Mouse (Mus musculus) testis, adult 2 months (tissue): ENCODE measurements around the gene Fam189a1. TPM values are rescaled to one million over a fixed set of nuclear protein-coding genes. Genes with fewer than 3 reads are reported as not detected.
A peak's percentile ranks its signal among the peaks of the same experiment; 100 is the strongest.

Experiments
- H3K27ac ChIP-seq: fragments of 200-500 bp; 2 replicates; pipeline ENCODE4 v1.5.1; 2012; ENCODE audit warnings: low read depth, low read length; ENCODE audit not compliant: control insufficient read depth, insufficient read depth
- H3K27me3 ChIP-seq: fragments of 200-500 bp; 2 replicates; pipeline ENCODE4 v1.6.1; 2012; ENCODE audit warnings: mild to moderate bottlenecking, low read length, moderate library complexity; ENCODE audit not compliant: control insufficient read depth, insufficient read depth
- H3K36me3 ChIP-seq: fragments of 200-500 bp; 2 replicates; pipeline ENCODE4 v1.6.1; 2012; ENCODE audit warnings: mild to moderate bottlenecking, low read length; ENCODE audit not compliant: control insufficient read depth, insufficient read depth
- H3K4me1 ChIP-seq: fragments of 200-500 bp; 2 replicates; pipeline ENCODE4 v1.6.1; 2012; ENCODE audit warnings: low read length; ENCODE audit not compliant: control insufficient read depth, insufficient read depth
- H3K4me3 ChIP-seq: fragments of 200-500 bp; 2 replicates; pipeline ENCODE4 v1.5.1; 2012; ENCODE audit warnings: low read depth, mild to moderate bottlenecking, low read length, moderate library complexity, mixed read lengths; ENCODE audit not compliant: control insufficient read depth
- CTCF ChIP-seq: fragments of 200-500 bp; IDR thresholded peaks from 2 replicates; pipeline ENCODE4 v1.5.1; 2012; ENCODE audit warnings: low read depth, mild to moderate bottlenecking, inconsistent platforms, low read length, moderate library complexity; ENCODE audit not compliant: control insufficient read depth, insufficient read depth, insufficient replicate concordance
- POLR2A ChIP-seq: fragments of 200-500 bp; IDR thresholded peaks from 2 replicates; pipeline ENCODE4 v1.6.1; 2012; ENCODE audit warnings: low read depth, mild to moderate bottlenecking, inconsistent platforms, low read length, moderate library complexity; ENCODE audit not compliant: control insufficient read depth
- polyA plus RNA-seq: library from polyadenylated mRNA; depleted of rRNA; stranded (reverse); fragments of >200 nt; gene quantifications from 2 replicates; pipeline ENCODE4 v1.2.3, GENCODE M21; 2012

Gene Fam189a1
- polyA plus RNA-seq, 1 experiment, result 1.1 TPM

DNA sequence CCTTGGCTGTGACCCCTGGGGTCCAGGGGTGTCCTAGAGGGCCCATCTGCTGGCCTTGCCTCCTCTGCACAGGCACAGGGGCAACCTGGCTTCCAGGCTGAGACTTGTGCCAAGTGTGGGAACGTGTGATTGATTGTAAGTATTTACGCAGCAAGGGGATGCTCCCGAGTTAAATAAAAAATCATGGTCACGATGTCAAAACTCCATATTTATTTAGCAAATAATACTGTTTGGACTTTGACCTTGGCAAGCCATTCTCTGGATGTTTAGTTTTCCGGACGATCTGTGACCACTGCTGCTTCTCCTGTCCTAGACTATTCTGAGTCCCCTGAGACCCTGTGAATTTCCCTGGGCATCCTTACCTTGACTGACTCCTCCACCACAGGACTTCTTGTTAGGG, 402.7 kb downstream of the Fam189a1 start:
- TF ChIP-seq CTCF, result no peak
- TF ChIP-seq POLR2A, result no peak
- Histone ChIP-seq H3K27me3 (no peaks in the 10 kb centered on the region), H3K4me3 (no peak overlapping the region), H3K27ac (no peak overlapping the region), H3K36me3 (no peaks in the 10 kb centered on the region), H3K4me1 (no peaks in the 10 kb centered on the region)

DNA sequence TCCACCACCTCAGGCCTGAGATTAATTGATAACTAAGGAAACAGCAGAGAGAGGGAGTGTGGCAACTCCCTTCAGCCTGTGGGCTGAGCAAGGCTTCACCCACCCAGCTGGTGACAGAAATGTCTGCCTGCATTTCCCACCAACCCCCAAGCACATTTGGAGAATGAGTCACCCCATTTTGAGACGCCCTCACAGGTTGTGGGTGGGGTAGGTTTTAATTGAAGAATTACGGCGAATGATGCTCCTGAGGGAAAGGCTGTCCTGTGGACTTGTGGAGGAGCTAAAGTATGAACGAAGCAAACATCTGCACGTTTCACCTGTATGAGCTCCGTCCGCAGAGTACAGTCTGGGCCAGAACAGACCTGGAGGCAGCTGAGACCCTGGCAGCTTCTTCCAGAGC, 404.2 kb downstream of the Fam189a1 start:
- H3K4me3 ChIP-seq, result no peak overlapping the region
- no peaks in the 10 kb centered on the region for H3K4me1 ChIP-seq
- H3K27ac ChIP-seq, result no peak overlapping the region
- no peaks in the 10 kb centered on the region for H3K36me3 ChIP-seq
- no peaks in the 10 kb centered on the region for H3K27me3 ChIP-seq
- TF ChIP-seq CTCF (no peak), POLR2A (no peak)

DNA sequence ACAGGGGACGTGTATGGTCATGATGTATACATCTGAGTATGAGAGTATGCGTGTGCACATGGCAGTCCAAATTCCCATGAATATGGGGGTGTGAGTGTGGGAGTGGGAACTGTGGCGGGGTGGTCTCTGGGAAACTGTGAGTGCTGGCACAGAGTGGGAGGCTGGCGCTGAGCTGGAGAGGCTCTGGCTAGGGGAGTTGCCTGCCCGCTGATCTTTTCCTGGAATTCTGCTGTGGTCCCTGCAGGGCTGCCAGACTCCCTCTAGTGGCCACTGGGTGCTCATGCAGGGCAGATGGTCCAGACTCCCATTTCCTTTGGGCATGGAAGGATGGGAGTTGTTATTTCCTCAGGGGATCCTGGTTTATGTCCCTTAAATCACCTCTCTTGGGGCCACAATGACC, 404.9 kb downstream of the Fam189a1 start:
- TF ChIP-seq CTCF, result peak; percentile 93
- no peak for TF ChIP-seq POLR2A
- Histone ChIP-seq H3K4me3 (no peak overlapping the region), H3K27me3 (no peaks in the 10 kb centered on the region)

DNA sequence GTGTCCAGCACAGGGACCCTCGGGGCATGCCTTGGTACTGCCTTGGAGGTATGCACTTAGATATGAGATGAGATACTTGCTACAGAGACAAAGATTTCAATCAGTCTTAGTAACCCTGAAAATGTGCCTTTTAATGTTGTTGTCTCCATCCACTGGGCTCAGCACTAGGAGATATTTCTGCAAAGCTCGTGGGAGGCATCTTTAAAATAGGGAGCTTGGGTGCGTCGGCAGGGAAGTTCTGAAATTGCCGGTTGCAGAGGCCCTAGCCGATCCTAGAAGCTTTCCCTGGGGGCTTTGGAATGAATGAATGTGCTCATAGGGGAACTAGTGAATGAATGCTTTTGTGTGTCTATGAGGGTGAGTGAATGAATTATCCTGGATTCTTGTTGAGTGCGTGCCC, 412.8 kb downstream of the Fam189a1 start:
- H3K36me3 ChIP-seq, result no peaks in the 10 kb centered on the region
- no peaks in the 10 kb centered on the region for H3K27me3 ChIP-seq
- TF ChIP-seq POLR2A, result no peak
- no peak for TF ChIP-seq CTCF
- no peak overlapping the region for H3K27ac ChIP-seq
- H3K4me3 ChIP-seq, result no peak overlapping the region
- no peaks in the 10 kb centered on the region for H3K4me1 ChIP-seq

More for the DNA sequence above, 404.9 kb downstream of the Fam189a1 start:
- Histone ChIP-seq H3K27ac (no peak overlapping the region), H3K36me3 (no peaks in the 10 kb centered on the region), H3K4me1 (no peaks in the 10 kb centered on the region)

DNA sequence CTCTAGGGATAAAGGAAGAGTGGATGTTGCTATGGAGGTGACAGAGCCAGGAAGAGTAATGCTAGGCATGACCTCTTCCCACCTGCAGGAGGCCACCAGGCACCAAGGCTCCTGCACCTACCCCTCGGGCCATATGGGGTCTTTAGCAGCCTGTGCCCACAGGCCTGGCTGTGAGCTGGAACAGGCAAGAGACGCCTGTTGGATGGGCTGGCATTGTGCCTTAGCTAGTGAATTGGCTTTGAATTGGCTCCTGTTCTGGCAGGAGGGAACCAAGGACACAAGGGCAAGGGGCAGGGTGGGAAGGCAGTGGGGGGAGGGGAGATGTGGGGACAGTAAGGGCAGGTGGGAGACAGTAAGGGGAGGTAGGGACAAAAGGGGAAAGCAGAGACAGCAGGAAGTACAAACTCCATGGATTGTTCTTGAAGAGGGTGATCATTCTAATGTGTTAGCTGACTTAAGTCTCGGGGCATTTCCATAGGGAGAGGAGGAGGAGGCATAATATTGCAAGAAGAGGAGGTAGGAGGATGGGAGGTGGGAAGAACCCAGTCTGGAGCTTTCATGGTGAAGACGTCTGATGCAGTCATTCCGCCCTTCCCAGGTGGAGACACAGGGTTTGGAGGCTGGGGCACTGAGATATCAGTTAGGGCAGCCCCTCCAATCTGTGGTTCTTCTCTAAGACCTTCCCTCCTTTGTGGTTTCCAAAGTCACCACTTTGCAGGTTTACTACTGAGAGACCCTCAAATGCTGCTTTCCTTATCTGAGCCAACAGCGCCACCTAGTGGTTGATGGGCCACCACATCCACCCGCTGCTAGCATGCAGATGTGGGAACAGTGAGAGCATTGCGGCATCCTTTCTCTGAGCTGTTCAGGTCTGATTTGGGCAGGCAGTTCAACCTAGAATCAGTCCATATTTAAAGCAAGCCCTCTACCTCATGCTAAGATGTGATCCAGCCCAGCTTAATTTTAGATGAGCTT, 414.8 kb downstream of the Fam189a1 start:
- TF ChIP-seq POLR2A (no peak), CTCF (peak; percentile 95)
- Histone ChIP-seq H3K36me3 (no peaks in the 10 kb centered on the region), H3K27ac (no peak overlapping the region), H3K4me1 (no peaks in the 10 kb centered on the region), H3K4me3 (no peak overlapping the region), H3K27me3 (no peaks in the 10 kb centered on the region)

DNA sequence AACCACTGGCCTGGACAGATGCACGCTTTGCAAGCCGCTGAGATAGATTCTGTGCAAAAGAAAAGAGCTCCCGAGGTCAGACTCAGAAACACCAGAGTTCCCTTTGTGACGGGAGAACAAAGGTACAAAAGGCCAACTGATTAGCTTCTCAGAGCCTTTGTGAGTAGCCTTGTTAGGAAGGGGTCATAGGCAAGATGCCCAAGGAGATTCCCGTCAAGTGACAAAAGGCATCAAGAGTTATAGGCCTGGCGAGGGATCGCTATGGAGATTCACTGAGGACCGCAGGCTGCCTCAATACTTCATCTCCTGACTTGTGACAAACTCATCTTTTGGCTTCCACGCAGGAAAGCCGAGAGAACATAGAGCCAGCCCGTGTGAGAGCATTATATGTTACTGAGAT, 417.2 kb downstream of the Fam189a1 start:
- Histone ChIP-seq H3K4me1 (no peaks in the 10 kb centered on the region), H3K27ac (no peak overlapping the region), H3K4me3 (no peak overlapping the region), H3K36me3 (no peaks in the 10 kb centered on the region), H3K27me3 (no peaks in the 10 kb centered on the region)
- TF ChIP-seq POLR2A, result no peak
- no peak for TF ChIP-seq CTCF

DNA sequence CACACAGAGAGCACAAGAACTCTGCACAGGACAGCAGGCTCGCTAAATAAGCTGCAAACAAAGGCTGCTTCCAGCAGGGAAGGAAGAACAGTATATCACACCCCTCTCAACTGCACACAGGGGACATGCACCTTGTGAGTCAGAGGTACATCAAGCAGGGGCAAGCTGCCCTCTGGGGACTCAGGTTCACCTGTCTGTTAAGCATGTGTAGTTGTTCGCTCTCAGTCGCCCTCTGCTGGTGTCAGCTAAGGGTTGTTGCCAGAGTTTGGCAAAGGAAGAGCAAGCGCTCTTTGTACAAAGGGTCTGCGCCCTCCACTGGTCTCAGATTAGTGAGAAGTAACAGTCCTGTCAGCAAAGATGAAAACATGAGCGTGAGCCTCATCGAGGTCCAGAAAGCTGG, 426.6 kb downstream of the Fam189a1 start:
- Histone ChIP-seq H3K27me3 (no peaks in the 10 kb centered on the region), H3K4me3 (no peak overlapping the region), H3K4me1 (no peaks in the 10 kb centered on the region), H3K36me3 (no peaks in the 10 kb centered on the region), H3K27ac (no peak overlapping the region)
- TF ChIP-seq POLR2A (no peak), CTCF (peak; percentile 40; the same call in 1 of the 2 replicates)
